Mouse (Mus musculus) Patski (cell line): ENCODE measurements at regions not wholly inside any gene's neighbourhood (a gene's known extent, or its start where the extent isn't known, plus 50 kb on each side); places are given as distances from the start of the nearest gene placed in this dataset.

Experiments used
- ATAC-seq: fragments of 100-300 bp; one replicate; pipeline ENCODE4 v1.8.0; 2021
- CTCF ChIA-PET: fragments of 350-600 bp; sonication (Branson Sonifier 250); formaldehyde crosslinking; loops from one replicate; lab custom pipeline; 2022; ENCODE audit warnings: inconsistent platforms; lab: Charles Lee
- POLR2A ChIA-PET: fragments of 350-600 bp; sonication (Branson Sonifier 250); formaldehyde crosslinking; loops from one replicate; lab custom pipeline; 2022; ENCODE audit warnings: antibody characterized with exemption, inconsistent platforms; lab: Charles Lee
- DNase-seq: peaks from one replicate; pipeline ENCODE4 v3.0.0-alpha.2; 2011; ENCODE audit warnings: low read depth, low spot score
- H3K27me3 ChIP-seq: fragments of 371-371 bp; one replicate; pipeline ENCODE4 v1.5.1; 2021
- CTCF ChIP-seq: fragments of 100-300 bp; IDR thresholded peaks from one replicate; pipeline ENCODE4 v1.5.1; 2021
- in situ Hi-C: fragments of 300-500 bp; cut with MboI; formaldehyde crosslinking; loops from 3 replicates; pipeline ENCODE4 v1.11.1; 2018; ENCODE audit warnings: low pct_unique_long_range_greater_than_20kb, mixed read lengths

DNA sequence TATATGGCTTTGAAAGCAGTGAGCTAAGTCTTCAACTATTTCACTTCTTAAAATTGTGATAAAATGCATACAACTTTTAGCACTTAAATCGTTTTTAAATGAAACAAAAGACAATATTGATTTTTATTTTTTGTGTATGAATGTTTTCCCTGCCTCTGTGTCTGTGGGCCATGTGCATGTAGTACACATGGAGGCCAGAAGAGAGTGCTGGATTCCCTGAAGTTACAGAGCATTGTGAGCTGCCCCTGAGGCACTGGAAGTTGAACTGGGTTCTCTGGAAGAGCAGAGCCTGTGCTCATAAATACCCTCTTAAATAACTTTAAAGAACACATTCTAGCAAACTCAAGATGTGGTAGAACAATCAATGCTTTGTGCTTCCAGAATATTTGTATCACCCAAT lies 61.8 kb upstream of the Gm6812 start:
- ATAC-seq, result no peak
- no peak for DNase-seq
- H3K27me3 ChIP-seq, result peaks cover 27% of the 10 kb centered on the region
- in situ Hi-C loops, result loop anchor here (10.0 kb wide), 3 partner anchors 1210 to 1610 kb away; no protein-coding TSS in a partner anchor
- ChIA-PET CTCF (no interaction called here), POLR2A (no interaction called here)
- TF ChIP-seq CTCF, result peak; percentile 44

DNA sequence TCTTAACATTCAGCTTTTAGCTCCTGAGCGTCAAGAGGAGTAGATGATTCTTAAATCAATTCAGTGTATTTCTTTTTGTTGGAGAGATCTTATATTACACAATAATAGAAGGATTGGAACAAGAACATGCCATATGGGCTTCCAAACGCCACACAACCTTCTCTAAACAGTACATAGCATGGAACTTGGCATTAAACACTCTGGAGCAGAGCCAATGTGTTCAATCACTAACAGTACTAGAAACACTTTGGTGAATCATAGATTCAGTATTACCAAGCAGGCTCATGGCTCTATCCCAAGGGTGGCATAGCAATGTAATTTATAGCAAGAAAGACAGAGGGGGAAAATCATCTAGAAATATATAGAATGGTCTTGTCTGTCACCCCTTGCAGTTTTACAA lies 60.4 kb upstream of the Gm6812 start:
- ATAC-seq (no peak), DNase-seq (no peak)
- in situ Hi-C loops, result loop anchor here (10.0 kb wide), 3 partner anchors 1212 to 1612 kb away; no protein-coding TSS in a partner anchor
- ChIA-PET POLR2A (no interaction called here), CTCF (no interaction called here)
- TF ChIP-seq CTCF, result no peak
- H3K27me3 ChIP-seq, result peaks cover 30% of the 10 kb centered on the region

DNA sequence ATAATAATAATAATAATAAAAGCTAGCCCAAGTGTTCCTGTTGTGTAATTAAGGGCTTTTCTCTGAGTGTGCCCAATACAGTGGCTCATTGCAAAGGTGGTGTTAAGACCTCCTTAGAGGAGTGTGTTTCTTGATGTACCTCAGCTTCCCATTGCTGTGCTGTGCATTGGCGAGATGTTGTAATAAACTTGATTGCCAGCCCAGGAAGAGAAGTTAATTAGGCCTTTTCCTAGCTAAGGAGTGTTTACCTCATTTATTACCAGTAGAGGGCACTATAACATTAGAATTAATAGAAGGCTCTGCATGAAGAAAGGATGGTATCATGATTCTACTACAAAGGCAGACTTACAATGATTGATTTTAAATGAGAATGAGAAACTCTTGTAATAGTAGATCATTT lies 57.9 kb upstream of the Gm6812 start:
- peak; percentile 47 for TF ChIP-seq CTCF
- in situ Hi-C loops, result loop anchor here (10.0 kb wide), 3 partner anchors 1214 to 1614 kb away; no protein-coding TSS in a partner anchor
- POLR2A ChIA-PET, result interaction anchor here (0.5 kb wide), 1 partner anchor 1377 kb away, joined by 3 read pairs; no protein-coding TSS in a partner anchor
- CTCF ChIA-PET, result interaction anchor here (1.1 to 1.9 kb wide), 4 partner anchors 8 to 1382 kb away, joined by 3 to 5 read pairs (median 4); no protein-coding TSS in a partner anchor
- H3K27me3 ChIP-seq, result peaks cover 45% of the 10 kb centered on the region
- ATAC-seq (no peak), DNase-seq (no peak)

DNA sequence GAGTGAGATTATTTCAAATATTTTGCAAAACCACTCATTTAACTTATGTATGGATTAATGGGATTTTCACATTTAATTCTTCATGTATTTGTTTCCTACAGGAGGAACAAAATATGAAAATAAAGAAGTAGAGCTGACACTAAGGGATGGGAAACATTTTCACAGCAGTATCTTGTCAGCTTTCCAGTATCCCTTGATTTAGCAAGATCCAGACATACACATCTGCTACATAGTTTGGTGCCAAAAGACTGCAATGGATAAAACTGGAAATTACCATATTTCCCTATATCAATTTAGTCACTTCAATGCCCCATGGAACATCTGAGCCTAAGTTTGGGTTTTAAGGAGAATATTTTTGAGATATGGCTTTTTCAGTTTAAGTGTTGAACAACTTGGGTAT lies 52.9 kb upstream of the Gm6812 start:
- H3K27me3 ChIP-seq, result peaks cover 34% of the 10 kb centered on the region
- no peak for ATAC-seq
- in situ Hi-C loops, result no loop called here
- DNase-seq, result no peak
- CTCF ChIA-PET, result no interaction called here
- POLR2A ChIA-PET, result no interaction called here
- no peak for TF ChIP-seq CTCF
